ENCODE assay signal across 28 mouse cellular contexts in the genomic region with DNA sequence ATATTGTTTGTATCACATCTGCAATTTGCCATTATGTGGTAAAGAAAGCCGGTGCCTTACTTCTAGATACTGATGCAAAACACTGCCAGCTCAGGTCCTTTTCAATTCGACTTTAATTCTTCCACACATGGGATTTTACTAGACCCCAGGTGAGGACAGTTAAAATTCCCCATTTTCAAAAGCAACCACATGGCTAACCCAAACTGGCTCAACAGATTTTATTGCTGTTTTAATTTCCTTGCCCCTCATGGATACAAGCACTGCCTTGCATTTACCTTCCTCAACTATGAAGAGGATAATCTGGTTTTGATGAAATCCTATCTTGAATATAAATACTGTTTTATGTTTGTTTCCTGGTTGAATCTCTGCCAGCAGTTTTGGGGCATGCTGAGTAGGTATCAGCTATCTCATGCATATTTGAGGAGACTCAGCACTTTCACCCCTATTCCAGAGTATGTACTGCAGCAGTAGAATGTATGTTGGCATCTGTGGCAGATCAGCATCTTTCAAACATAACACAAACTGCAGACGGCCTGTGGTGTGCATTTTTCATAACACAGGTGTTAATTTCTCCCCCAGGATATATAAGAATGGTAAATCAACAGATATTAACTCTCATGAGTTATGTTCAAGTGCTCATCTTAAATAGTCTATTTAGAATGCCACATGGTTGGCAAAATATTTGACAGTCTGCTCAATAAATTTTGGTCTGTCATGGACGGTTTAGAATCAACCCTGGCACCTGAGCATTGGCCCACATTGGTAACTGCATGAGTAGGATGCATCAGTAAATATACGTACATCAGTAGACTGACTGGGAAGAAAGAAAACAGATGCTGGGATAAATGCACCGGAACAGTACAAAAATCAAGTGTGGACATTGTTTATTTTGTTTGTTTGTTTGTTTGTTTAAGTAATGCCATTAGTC.
DNase-seq lines count a peak whose midpoint lies in the region; ATAC-seq and TF ChIP-seq lines count a peak whose summit lies in the region.
"Had no signal": no experiment of that assay in that cellular context is flagged by ENCODE, and none has a peak within 500 bp of the region (broad histone marks: within the 10 kb centered on the region; RNA-seq: fewer than 3 reads in every experiment).

No protein-coding gene starts in this region.

- no peaks in the 10 kb centered on the region for H3K36me3 ChIP-seq in hindbrain, embryonic 16.5 days (ENCODE audit: control insufficient read depth, insufficient read depth, low read length)
- no peaks in the 10 kb centered on the region for H3K36me3 ChIP-seq in hindbrain, embryonic 11.5 days (ENCODE audit: control insufficient read depth, insufficient read depth, low read length)
- no peaks in the 10 kb centered on the region for H3K36me3 ChIP-seq in limb, embryonic 14.5 days (ENCODE audit: control insufficient read depth, insufficient read depth, low read length)
- H3K36me3 ChIP-seq: embryonic facial prominence, embryonic 12.5 days; forebrain, embryonic 12.5 days; forebrain, embryonic 15.5 days; G1E; heart, embryonic 10.5 days; heart, embryonic 13.5 days; hindbrain, embryonic 13.5 days had no signal

- H3K4me3 ChIP-seq in hindbrain, embryonic 16.5 days (ENCODE audit: low read length): no peak overlapping the region
- H3K4me3 ChIP-seq in hindbrain, embryonic 11.5 days (ENCODE audit: low read depth, low read length): no peak overlapping the region
- no peak overlapping the region for H3K4me3 ChIP-seq in limb, embryonic 14.5 days (replicated peaks; ENCODE audit: low read length)
- H3K4me3 ChIP-seq: embryonic facial prominence, embryonic 12.5 days; erythroblast, embryonic 14.5 days; forebrain, embryonic 12.5 days; forebrain, embryonic 15.5 days; heart, adult 2 months; heart, embryonic 10.5 days; heart, embryonic 13.5 days; hindbrain, embryonic 13.5 days had no signal

- H3K27ac ChIP-seq in hindbrain, embryonic 16.5 days (ENCODE audit: low read depth, low read length): no peak overlapping the region
- no peak overlapping the region for H3K27ac ChIP-seq in hindbrain, embryonic 11.5 days (ENCODE audit: low read depth, low read length)
- no peak overlapping the region for H3K27ac ChIP-seq in limb, embryonic 14.5 days (replicated peaks; ENCODE audit: low read depth, low read length)
- H3K27ac ChIP-seq: embryonic facial prominence, embryonic 12.5 days; forebrain, embryonic 12.5 days; forebrain, embryonic 15.5 days; heart, adult 2 months; heart, embryonic 10.5 days; heart, embryonic 13.5 days; hindbrain, embryonic 13.5 days; hindbrain, postnatal 0 days had no signal

- TF ChIP-seq POLR2A in limb, embryonic 14.5 days (IDR thresholded peaks at IDR 0.05; ENCODE audit: borderline replicate concordance, extremely low read depth, insufficient read depth, insufficient read length): no peak

- peak; percentile 60; the same call in 1 of the 2 replicates for ATAC-seq in hindbrain, embryonic 16.5 days
- ATAC-seq in hindbrain, embryonic 11.5 days (ENCODE audit: low FRiP score): no peak
- ATAC-seq in limb, embryonic 14.5 days (ENCODE audit: low FRiP score, low read depth): peak; percentile 47
- ATAC-seq: forebrain, embryonic 15.5 days; hindbrain, postnatal 0 days; inflammation-experienced regulatory T-cells, adult 6 months; Patski had no signal

- H3K4me2 ChIP-seq in hindbrain, embryonic 16.5 days (ENCODE audit: low read length): no peak overlapping the region
- no peak overlapping the region for H3K4me2 ChIP-seq in hindbrain, embryonic 11.5 days (replicated peaks; ENCODE audit: low read depth, low read length)
- H3K4me2 ChIP-seq in limb, embryonic 14.5 days (replicated peaks; ENCODE audit: low read depth, low read length, severe bottlenecking): no peak overlapping the region
- H3K4me2 ChIP-seq: embryonic facial prominence, embryonic 12.5 days; forebrain, embryonic 12.5 days; forebrain, embryonic 15.5 days; heart, embryonic 13.5 days; hindbrain, embryonic 13.5 days had no signal

- H3K27me3 ChIP-seq in hindbrain, embryonic 16.5 days (replicated peaks; ENCODE audit: control insufficient read depth, insufficient read depth, low read length): no peaks in the 10 kb centered on the region
- H3K27me3 ChIP-seq in hindbrain, embryonic 11.5 days (ENCODE audit: control insufficient read depth, insufficient read depth, low read length): no peaks in the 10 kb centered on the region
- H3K27me3 ChIP-seq in limb, embryonic 14.5 days (ENCODE audit: control insufficient read depth, insufficient read depth, low read length): no peaks in the 10 kb centered on the region
- H3K27me3 ChIP-seq: CH12.LX; embryonic facial prominence, embryonic 12.5 days; forebrain, embryonic 12.5 days; forebrain, embryonic 15.5 days; heart, embryonic 13.5 days; hindbrain, embryonic 13.5 days had no signal

- no peaks in the 10 kb centered on the region for H3K4me1 ChIP-seq in hindbrain, embryonic 16.5 days (ENCODE audit: control insufficient read depth, insufficient read depth, low read depth, low read length)
- no peaks in the 10 kb centered on the region for H3K4me1 ChIP-seq in hindbrain, embryonic 11.5 days (replicated peaks; ENCODE audit: control insufficient read depth, insufficient read depth, low read length)
- no peaks in the 10 kb centered on the region for H3K4me1 ChIP-seq in limb, embryonic 14.5 days (ENCODE audit: control insufficient read depth, insufficient read depth, low read length)
- H3K4me1 ChIP-seq: embryonic facial prominence, embryonic 12.5 days; forebrain, embryonic 12.5 days; forebrain, embryonic 15.5 days; heart, embryonic 10.5 days; heart, embryonic 13.5 days; hindbrain, embryonic 13.5 days had no signal

- no peaks in the 10 kb centered on the region for H3K9me3 ChIP-seq in hindbrain, embryonic 16.5 days (ENCODE audit: control insufficient read depth, low read length)
- H3K9me3 ChIP-seq in hindbrain, embryonic 11.5 days (ENCODE audit: control insufficient read depth, low read length): no peaks in the 10 kb centered on the region
- H3K9me3 ChIP-seq in limb, embryonic 14.5 days (ENCODE audit: control insufficient read depth, low read length): no peaks in the 10 kb centered on the region
- H3K9me3 ChIP-seq: embryonic facial prominence, embryonic 12.5 days; forebrain, embryonic 12.5 days; forebrain, embryonic 15.5 days; G1E; heart, embryonic 10.5 days; heart, embryonic 13.5 days; hindbrain, embryonic 13.5 days had no signal

- no peak for DNase-seq in hindbrain, embryonic 11.5 days (ENCODE audit: low spot score)
- DNase-seq in forelimb bud, embryonic 11.5 days (ENCODE audit: low read depth, low spot score): peak; percentile 48
- peak; percentile 45 for DNase-seq in limb, embryonic 14.5 days (ENCODE audit: low spot score)
- no peak for DNase-seq in urinary bladder, adult 2 months (ENCODE audit: low spot score)
- DNase-seq in heart, postnatal 4 days: no peak
- DNase-seq: adrenal gland, postnatal 10 days; adrenal gland, postnatal 36 days; B cell, adult 2 months; cerebellum, adult 18-20 months; cerebellum, adult 9-10 months; cerebellum, postnatal 14 days; gastrocnemius, postnatal 10 days; gastrocnemius, postnatal 36 days; heart, adult 2 months; heart, postnatal 14 days had no signal

- 75% methylated on average over 6 of the region's 6 CpGs for WGBS in hindbrain, embryonic 16.5 days
- 86% methylated on average over 6 of the region's 6 CpGs for WGBS in hindbrain, embryonic 11.5 days
- WGBS in limb, embryonic 14.5 days: 34% methylated on average over 6 of the region's 6 CpGs

- no peak overlapping the region for H3K9ac ChIP-seq in hindbrain, embryonic 16.5 days (ENCODE audit: low read depth, low read length)
- no peak overlapping the region for H3K9ac ChIP-seq in hindbrain, embryonic 11.5 days (ENCODE audit: low read depth, low read length)
- H3K9ac ChIP-seq in limb, embryonic 14.5 days (ENCODE audit: low read depth, low read length, severe bottlenecking): no peak overlapping the region
- H3K9ac ChIP-seq: embryonic facial prominence, embryonic 12.5 days; forebrain, embryonic 12.5 days; forebrain, embryonic 15.5 days; heart, embryonic 13.5 days; hindbrain, embryonic 13.5 days had no signal

Comparison
In these comparisons a context has a peak if more than half of its experiments do, and no peak if none do; other contexts are left out.
1. DNase-seq: peak in forelimb bud, embryonic 11.5 days (single experiment) and limb, embryonic 14.5 days (single experiment); none in hindbrain, embryonic 11.5 days (single experiment), urinary bladder, adult 2 months (single experiment) and heart, postnatal 4 days (single experiment).